Comparison of ENCODE assay signal across 20 mouse cellular contexts in genomic region chr11:7852612-7853011, GRCm38 (mm10).
"Had no signal": no experiment of that assay in that cellular context is flagged by ENCODE, and none has a peak within 500 bp of the region (broad histone marks: within the 10 kb centered on the region; RNA-seq: fewer than 3 reads in every experiment).

No protein-coding gene starts in this region.

- H3K27me3 ChIP-seq: lung, embryonic 15.5 days; megakaryocyte, embryonic 14.5 days; midbrain, embryonic 13.5 days; midbrain, embryonic 15.5 days; neural tube, embryonic 13.5 days; neural tube, embryonic 15.5 days had no signal

- H3K9me3 ChIP-seq: lung, embryonic 15.5 days; midbrain, embryonic 15.5 days had no signal

- H3K4me2 ChIP-seq: lung, embryonic 15.5 days; midbrain, embryonic 11.5 days; midbrain, embryonic 13.5 days; midbrain, embryonic 15.5 days; neural tube, embryonic 13.5 days; neural tube, embryonic 15.5 days had no signal

- H3K4me1 ChIP-seq: lung, embryonic 15.5 days; megakaryocyte, embryonic 14.5 days; midbrain, embryonic 13.5 days; midbrain, embryonic 15.5 days; neural tube, embryonic 13.5 days; neural tube, embryonic 15.5 days had no signal

- H3K36me3 ChIP-seq: lung, embryonic 15.5 days; midbrain, embryonic 13.5 days; midbrain, embryonic 15.5 days; neural tube, embryonic 13.5 days; neural tube, embryonic 15.5 days had no signal

- H3K9ac ChIP-seq: lung, embryonic 15.5 days; midbrain, embryonic 13.5 days; midbrain, embryonic 15.5 days; neural tube, embryonic 13.5 days; neural tube, embryonic 15.5 days had no signal

- H3K27ac ChIP-seq: lung, embryonic 15.5 days; macrophage; midbrain, embryonic 13.5 days; midbrain, embryonic 15.5 days; neural tube, embryonic 13.5 days; neural tube, embryonic 15.5 days had no signal

- DNase-seq: lung, adult 2 months; lung, postnatal 14 days; lung, postnatal 36 days; retina, postnatal 1 day; right cerebral cortex, adult 18-20 months; right cerebral cortex, postnatal 25 days; right cerebral cortex, postnatal 4 days; spleen, adult 18-20 months; thymus, adult 18-20 months; thymus, postnatal 14 days; thymus, postnatal 36 days had no signal

- H3K4me3 ChIP-seq: lung, embryonic 15.5 days; megakaryocyte, embryonic 14.5 days; midbrain, embryonic 13.5 days; midbrain, embryonic 15.5 days; neural tube, embryonic 13.5 days; neural tube, embryonic 15.5 days had no signal

- ATAC-seq: lung, postnatal 0 days; midbrain, embryonic 13.5 days; midbrain, embryonic 15.5 days had no signal
